Mouse (Mus musculus): ENCODE results near the gene Pdgfra. TPM values are rescaled to one million over a fixed set of nuclear protein-coding genes. Genes with fewer than 3 reads are reported as not detected.

Pdgfra gene
- total RNA-seq, 1 experiment from 2014 or later = 0.12 TPM

- no peak for ATAC-seq (ENCODE audit: extremely low read depth, insufficient number of reproducible peaks, low FRiP score, poor library complexity, severe bottlenecking)
Measured at GRCm38 (mm10) chr5:75154621-75155235, 2.6 kb downstream of the Pdgfra start.

DNA sequence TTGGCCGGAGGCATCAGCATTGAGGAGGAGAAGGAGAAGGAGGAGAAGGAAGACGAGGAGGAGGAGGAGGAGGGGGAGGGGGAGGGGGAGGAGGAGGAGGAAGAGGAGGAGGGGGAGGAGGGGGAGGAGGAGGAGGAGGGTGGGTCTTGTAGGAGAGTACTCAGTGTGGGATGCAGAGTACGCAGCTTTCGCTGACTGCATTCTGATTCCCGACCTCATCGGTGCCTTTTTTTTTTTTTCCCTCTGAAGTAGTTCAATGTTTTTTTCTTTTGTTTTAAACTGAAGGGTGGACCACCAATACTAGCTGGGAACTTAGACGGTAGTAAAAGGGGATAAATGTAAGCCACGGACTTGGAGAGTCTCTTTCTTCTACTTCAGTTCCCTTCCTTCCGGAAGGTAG is 3.2 kb downstream of the Pdgfra start:
- no peak for ATAC-seq (ENCODE audit: extremely low read depth, insufficient number of reproducible peaks, low FRiP score, poor library complexity, severe bottlenecking)

DNA sequence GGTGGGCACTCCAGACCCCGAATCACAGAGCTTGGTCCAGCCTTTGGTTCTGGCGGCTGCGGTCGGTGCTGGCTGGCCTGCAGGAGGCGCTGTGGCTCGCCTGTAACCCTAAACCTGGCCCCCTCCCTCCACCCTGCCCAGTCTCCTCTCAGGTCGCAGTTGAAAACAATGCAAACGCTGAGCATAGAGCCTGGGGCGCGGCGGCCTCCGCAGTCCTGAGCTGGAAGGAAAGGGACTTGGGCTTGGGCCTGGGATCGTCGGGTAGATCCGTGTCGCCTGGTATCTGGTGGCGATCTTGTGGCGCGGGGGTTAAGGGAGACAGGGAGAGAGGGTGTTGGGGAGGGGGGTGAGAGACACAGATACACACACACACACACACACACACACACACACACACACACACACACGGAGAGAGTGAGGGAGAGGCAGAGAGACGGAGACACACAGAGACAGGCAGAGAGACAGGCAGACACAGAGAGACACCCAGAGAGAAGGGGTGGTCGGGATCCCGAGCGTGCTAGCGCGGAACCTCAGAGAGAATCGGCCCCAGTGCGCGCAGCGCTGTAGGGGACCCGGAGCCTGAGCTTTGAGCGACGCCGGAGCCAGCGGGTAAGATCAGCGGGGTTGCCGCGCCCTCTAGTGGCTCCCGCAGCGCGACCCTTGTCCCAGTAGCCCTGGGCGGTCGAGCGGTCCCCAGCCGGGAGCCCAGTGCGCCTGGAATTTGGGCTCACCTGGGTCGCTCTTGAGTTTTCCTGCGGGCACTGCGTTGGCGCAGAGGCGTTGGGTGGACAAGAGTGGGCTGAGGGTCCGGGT is 3.9 kb downstream of the Pdgfra start:
- ATAC-seq (ENCODE audit: extremely low read depth, insufficient number of reproducible peaks, low FRiP score, poor library complexity, severe bottlenecking) = no peak

GRCm38 (mm10) chr5:75156554-75157036 is 4.5 kb downstream of the Pdgfra start:
- ATAC-seq (ENCODE audit: extremely low read depth, insufficient number of reproducible peaks, low FRiP score, poor library complexity, severe bottlenecking) = no peak

DNA sequence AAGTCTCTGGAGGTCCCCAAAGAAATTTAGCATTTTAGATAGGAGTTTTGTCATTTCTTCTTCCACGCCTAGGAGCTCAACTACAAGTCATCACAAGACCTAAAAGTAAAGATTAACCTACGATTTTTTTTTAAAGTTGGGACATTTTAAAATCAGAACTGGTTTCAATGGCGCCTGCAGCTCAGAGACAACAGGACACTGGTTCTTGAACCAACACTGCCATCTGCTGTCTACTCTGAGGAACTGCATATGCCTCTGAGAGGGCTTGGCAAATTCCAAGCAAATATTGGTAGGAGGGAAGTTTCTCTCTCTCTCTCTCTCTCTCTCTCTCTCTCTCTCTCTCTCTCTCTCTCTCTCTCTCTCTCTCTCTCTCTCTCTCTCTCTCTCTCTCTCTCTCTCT is 4.9 kb downstream of the Pdgfra start:
- ATAC-seq (ENCODE audit: extremely low read depth, insufficient number of reproducible peaks, low FRiP score, poor library complexity, severe bottlenecking) = peak; percentile 63

DNA sequence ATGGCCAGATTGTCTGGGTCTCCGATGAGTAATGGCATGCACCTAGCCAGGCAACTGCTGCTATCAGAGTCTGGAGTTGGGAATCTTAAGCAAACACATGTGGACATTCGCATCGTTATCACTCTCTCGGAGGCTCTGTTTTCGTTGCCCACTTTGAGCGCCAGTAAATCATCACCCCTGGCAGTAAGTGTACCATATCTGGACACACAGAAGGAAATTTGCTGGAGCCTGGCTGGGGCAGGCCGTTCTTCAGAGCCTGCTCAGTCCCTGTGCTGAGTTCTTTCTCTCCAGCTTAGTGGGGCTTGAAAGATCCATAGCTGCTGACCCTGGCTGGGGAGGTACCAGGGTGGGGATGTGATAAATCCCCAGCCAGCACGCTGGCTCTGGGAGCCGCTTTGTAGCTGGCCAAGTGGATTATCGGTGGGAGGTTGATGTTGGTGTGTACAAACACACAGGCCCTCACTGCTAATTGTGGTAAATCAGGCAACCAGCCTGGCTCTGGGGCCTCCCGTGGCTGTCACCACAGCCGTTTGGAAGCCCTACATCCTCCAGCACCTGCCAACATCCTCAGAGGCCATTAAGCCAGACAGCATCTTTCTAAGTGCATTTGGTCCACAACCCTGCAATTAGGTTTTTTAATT is 8.6 kb downstream of the Pdgfra start:
- ATAC-seq (ENCODE audit: extremely low read depth, insufficient number of reproducible peaks, low FRiP score, poor library complexity, severe bottlenecking) = no peak

- ATAC-seq (ENCODE audit: extremely low read depth, insufficient number of reproducible peaks, low FRiP score, poor library complexity, severe bottlenecking) = no peak
Measured at GRCm38 (mm10) chr5:75161586-75161985, 9.5 kb downstream of the Pdgfra start.

DNA sequence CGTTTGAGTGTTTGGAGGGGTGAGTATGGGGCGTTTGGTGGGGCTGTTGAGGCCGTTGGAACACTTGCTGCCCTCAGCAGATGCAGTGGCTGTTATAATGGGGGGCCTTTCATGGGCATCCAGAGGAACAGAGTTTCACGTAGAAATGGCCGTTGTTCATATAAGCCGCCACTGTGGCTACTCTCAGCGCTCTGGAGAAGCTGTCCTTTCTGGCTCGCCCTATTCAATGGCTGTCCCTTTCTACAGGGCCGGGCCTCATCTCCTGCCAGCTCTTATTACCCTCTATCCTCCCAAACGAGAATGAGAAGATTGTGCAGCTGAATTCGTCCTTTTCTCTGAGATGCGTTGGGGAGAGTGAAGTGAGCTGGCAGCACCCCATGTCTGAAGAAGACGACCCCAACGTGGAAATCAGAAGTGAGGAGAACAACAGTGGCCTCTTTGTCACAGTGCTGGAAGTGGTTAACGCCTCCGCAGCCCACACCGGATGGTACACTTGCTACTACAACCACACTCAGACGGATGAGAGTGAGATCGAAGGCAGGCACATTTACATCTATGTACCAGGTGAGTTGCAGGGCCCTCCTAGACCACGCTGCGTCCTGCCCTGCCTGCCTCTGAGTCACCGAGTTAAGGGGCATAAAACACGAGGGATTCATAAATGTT is 11.3 kb downstream of the Pdgfra start:
- ATAC-seq (ENCODE audit: extremely low read depth, insufficient number of reproducible peaks, low FRiP score, poor library complexity, severe bottlenecking) = no peak

- no peak for ATAC-seq (ENCODE audit: extremely low read depth, insufficient number of reproducible peaks, low FRiP score, poor library complexity, severe bottlenecking)
Measured at GRCm38 (mm10) chr5:75164688-75165087, 12.6 kb downstream of the Pdgfra start.

DNA sequence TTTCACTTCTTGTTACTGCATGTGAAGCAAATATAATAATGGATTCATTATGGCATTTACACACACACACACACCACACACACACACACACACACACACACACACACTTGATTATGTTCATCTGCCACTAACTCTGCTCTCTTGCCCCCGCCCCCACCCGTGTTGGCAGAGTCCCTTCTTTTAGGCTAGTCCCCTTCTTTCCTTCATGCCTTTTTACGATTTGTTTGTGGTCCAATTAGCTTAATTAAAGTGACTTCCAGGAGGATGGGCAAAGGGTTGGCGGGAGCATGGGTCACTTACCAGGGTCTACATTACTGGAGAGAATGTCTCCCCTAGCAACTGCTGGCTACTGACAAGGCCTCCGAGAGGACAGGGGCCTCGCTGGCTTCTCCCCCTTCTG is 17.7 kb downstream of the Pdgfra start:
- ATAC-seq (ENCODE audit: extremely low read depth, insufficient number of reproducible peaks, low FRiP score, poor library complexity, severe bottlenecking) = no peak

DNA sequence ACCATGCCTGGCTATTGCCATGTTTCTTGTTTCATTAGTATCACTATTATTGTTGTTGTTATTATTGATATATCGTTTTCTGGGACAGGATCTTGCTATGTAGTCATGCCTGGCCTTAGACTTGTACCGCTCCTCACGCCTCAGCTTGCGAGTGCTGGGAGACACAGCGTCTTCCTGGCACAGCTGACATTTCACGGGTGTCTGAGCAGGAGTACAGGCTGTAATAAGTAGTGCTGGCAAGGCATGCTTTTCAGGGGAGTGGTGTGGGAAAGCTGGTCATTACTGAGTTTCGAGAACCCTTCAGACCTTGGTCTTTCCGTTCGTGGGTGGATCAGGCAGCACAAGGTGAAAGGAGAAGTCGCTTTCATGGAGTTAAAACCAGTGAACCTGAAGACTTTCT is 19.8 kb downstream of the Pdgfra start:
- no peak for ATAC-seq (ENCODE audit: extremely low read depth, insufficient number of reproducible peaks, low FRiP score, poor library complexity, severe bottlenecking)

DNA sequence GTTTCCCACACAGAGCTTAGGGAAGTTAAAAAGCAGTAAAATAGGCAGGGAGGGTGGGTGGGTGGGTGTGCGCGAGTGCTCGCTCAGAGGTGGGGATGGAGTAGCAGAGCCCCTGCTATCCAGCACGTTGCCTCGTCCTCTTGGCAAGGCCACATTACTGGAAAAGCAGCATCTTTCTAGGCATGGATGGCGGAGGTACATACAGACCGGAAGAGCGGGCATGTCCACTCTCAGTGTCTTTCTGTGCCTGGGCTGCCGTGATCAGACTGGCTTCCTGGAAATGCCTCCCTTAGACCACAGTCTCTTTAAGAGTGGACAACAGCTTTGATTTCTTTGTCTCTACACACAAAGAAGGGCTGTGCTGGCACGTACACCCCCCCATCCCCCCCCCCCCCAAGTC is 27.2 kb downstream of the Pdgfra start:
- no peak for ATAC-seq (ENCODE audit: extremely low read depth, insufficient number of reproducible peaks, low FRiP score, poor library complexity, severe bottlenecking)

GRCm38 (mm10) chr5:75179726-75180290 is 27.7 kb downstream of the Pdgfra start:
- no peak for ATAC-seq (ENCODE audit: extremely low read depth, insufficient number of reproducible peaks, low FRiP score, poor library complexity, severe bottlenecking)

- ATAC-seq (ENCODE audit: extremely low read depth, insufficient number of reproducible peaks, low FRiP score, poor library complexity, severe bottlenecking) = no peak
Measured at GRCm38 (mm10) chr5:75183653-75184052, 31.6 kb downstream of the Pdgfra start.

- no peak for ATAC-seq (ENCODE audit: extremely low read depth, insufficient number of reproducible peaks, low FRiP score, poor library complexity, severe bottlenecking)
Measured at GRCm38 (mm10) chr5:75184112-75184511, 32.0 kb downstream of the Pdgfra start.

DNA sequence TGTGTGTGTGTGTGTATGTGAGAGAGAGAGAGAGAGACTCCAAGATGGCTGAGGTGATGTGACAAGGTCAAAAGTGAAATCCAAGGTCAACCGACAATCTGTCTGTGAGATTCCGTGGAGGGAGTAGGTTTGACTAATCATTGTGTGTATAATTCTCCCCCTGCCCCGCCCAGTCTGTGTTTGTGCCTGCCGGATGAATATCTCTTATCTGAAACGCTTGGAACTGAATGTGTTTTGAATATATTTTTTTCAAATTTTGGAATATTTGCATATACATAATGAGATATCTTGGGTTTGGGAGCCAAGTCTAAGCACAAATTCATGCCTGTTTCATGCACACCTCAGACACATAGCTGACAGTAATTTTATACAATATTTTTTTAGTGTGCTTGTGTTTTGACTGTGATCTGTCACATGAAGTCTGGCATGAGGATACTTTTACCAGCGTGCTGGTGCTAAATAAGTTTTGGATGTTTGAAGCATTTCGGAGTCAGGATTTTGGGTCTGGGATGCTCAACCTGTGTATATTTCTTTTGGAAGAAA is 32.7 kb downstream of the Pdgfra start:
- ATAC-seq (ENCODE audit: extremely low read depth, insufficient number of reproducible peaks, low FRiP score, poor library complexity, severe bottlenecking) = no peak

DNA sequence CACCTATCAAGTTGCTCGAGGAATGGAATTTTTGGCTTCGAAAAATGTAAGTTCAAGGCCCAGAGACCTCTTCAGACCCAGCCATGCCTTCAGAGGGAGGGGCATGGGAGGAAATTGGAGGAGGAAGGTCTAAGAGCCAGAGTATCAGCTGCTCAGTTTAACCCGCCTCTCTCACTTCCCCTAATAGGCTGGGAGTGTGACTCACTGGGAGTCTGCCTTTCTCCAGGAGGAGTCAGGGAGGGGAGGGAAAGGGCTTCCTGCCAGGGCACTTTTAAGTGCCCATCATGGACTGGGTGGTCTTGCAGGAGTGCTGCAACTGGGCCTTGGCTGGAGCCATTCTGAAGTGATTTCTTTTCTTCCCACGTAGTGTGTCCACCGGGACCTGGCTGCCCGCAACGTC is 33.5 kb downstream of the Pdgfra start:
- ATAC-seq (ENCODE audit: extremely low read depth, insufficient number of reproducible peaks, low FRiP score, poor library complexity, severe bottlenecking) = no peak

GRCm38 (mm10) chr5:75189319-75189987 is 37.4 kb downstream of the Pdgfra start:
- no peak for ATAC-seq (ENCODE audit: extremely low read depth, insufficient number of reproducible peaks, low FRiP score, poor library complexity, severe bottlenecking)

Measured in neutrophil, adult 5-6 weeks (primary cell).